Mouse (Mus musculus): Measurements from ENCODE around the gene Upf1. TPM values are rescaled to one million over a fixed set of nuclear protein-coding genes. Genes with fewer than 3 reads are reported as not detected.
A peak's percentile ranks its signal among the peaks of the same experiment; 100 is the strongest.

Upf1 gene
- polyA plus RNA-seq, 1 experiment, result 35.4 TPM

- Histone ChIP-seq H3K27ac (ENCODE audit: control insufficient read depth, insufficient read depth, low read depth, low read length) (peak within 1 kb of the TSS; percentile 23; the same call in 1 of the 2 replicates), H3K36me3 (ENCODE audit: control insufficient read depth, insufficient read depth, low read length) (no peaks in the 10 kb centered on the region; the same call in 1 of the 2 replicates), H3K4me1 (ENCODE audit: control insufficient read depth, insufficient read depth, low read length) (peaks cover 44% of the 10 kb centered on the region), H3K27me3 (ENCODE audit: control insufficient read depth, insufficient read depth, low read length) (no peaks in the 10 kb centered on the region), H3K4me3 (ENCODE audit: control insufficient read depth, low read depth, low read length) (peak within 1 kb of the TSS; percentile 89)
- no peak for TF ChIP-seq POLR2A (IDR thresholded peaks at IDR 0.05; ENCODE audit: control insufficient read depth, low read depth, low read length)
- no peak for TF ChIP-seq CTCF (IDR thresholded peaks at IDR 0.05; ENCODE audit: control insufficient read depth, insufficient read depth, insufficient replicate concordance, low read depth, low read length)
Measured at GRCm38 (mm10) chr8:70373397-70374317, 20.6 kb upstream of the Upf1 start, which contains the start of gene Comp. Gene Comp (plus strand): TSS chr8:70373558.

DNA sequence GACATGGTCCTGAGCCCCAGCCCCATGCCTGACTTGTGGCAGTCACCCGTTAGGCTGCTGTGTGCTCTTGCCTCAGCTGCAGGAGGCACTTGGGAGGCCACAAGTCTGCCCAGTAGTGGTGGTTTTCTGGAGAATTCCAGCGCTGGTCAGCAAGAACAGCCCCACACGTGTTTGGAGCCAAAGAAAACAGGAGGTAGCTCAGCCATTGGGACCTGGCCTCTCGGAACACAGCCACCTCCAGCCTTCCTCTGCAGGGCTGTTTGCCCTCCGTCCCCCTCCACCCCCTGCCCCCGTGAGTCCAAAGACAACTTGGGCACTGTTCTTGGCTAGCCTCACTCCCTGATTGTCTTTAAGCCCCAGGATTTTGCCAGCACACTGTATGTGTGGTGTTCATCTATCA, 18.9 kb upstream of the Upf1 start:
- TF ChIP-seq CTCF (IDR thresholded peaks at IDR 0.05; ENCODE audit: control insufficient read depth, insufficient read depth, insufficient replicate concordance, low read depth, low read length), result no peak
- no peak for TF ChIP-seq POLR2A (IDR thresholded peaks at IDR 0.05; ENCODE audit: control insufficient read depth, low read depth, low read length)
- H3K27me3 ChIP-seq (ENCODE audit: control insufficient read depth, insufficient read depth, low read length), result no peaks in the 10 kb centered on the region
- no peak overlapping the region for H3K4me3 ChIP-seq (ENCODE audit: control insufficient read depth, low read depth, low read length)
- H3K4me1 ChIP-seq (ENCODE audit: control insufficient read depth, insufficient read depth, low read length), result peaks cover 41% of the 10 kb centered on the region
- H3K36me3 ChIP-seq (ENCODE audit: control insufficient read depth, insufficient read depth, low read length), result no peaks in the 10 kb centered on the region
- H3K27ac ChIP-seq (ENCODE audit: control insufficient read depth, insufficient read depth, low read depth, low read length), result no peak overlapping the region

GRCm38 (mm10) chr8:70370476-70370875, 17.4 kb upstream of the Upf1 start:
- TF ChIP-seq CTCF (IDR thresholded peaks at IDR 0.05; ENCODE audit: control insufficient read depth, insufficient read depth, insufficient replicate concordance, low read depth, low read length) (no peak), POLR2A (IDR thresholded peaks at IDR 0.05; ENCODE audit: control insufficient read depth, low read depth, low read length) (no peak)
- Histone ChIP-seq H3K36me3 (ENCODE audit: control insufficient read depth, insufficient read depth, low read length) (no peaks in the 10 kb centered on the region), H3K4me1 (ENCODE audit: control insufficient read depth, insufficient read depth, low read length) (peaks cover 29% of the 10 kb centered on the region), H3K4me3 (ENCODE audit: control insufficient read depth, low read depth, low read length) (no peak overlapping the region), H3K27ac (ENCODE audit: control insufficient read depth, insufficient read depth, low read depth, low read length) (no peak overlapping the region), H3K27me3 (ENCODE audit: control insufficient read depth, insufficient read depth, low read length) (no peaks in the 10 kb centered on the region)

DNA sequence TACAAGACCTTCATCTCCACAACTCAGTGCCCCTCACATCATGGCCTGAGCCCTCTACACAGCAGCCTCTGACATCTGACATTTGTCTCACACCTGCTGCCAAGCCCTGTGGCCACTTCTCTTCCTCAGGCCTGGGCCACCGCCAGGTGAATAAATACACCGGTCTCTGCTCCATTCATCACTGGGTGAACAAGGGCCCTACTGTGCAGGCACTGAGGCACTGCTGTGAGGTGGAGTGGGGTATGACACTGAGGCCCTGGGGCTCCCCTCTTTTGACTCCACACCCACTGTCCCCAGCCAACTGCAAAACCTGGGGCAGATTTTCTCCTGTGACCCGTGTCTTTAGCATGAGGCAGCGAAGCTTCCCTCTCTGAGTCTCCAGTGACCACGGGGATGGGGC, 13.5 kb upstream of the Upf1 start:
- TF ChIP-seq POLR2A (IDR thresholded peaks at IDR 0.05; ENCODE audit: control insufficient read depth, low read depth, low read length) (no peak), CTCF (IDR thresholded peaks at IDR 0.05; ENCODE audit: control insufficient read depth, insufficient read depth, insufficient replicate concordance, low read depth, low read length) (no peak)
- H3K4me3 ChIP-seq (ENCODE audit: control insufficient read depth, low read depth, low read length), result no peak overlapping the region
- H3K36me3 ChIP-seq (ENCODE audit: control insufficient read depth, insufficient read depth, low read length), result no peaks in the 10 kb centered on the region
- no peaks in the 10 kb centered on the region; the same call in 1 of the 2 replicates for H3K4me1 ChIP-seq (ENCODE audit: control insufficient read depth, insufficient read depth, low read length)
- no peaks in the 10 kb centered on the region for H3K27me3 ChIP-seq (ENCODE audit: control insufficient read depth, insufficient read depth, low read length)
- no peak overlapping the region for H3K27ac ChIP-seq (ENCODE audit: control insufficient read depth, insufficient read depth, low read depth, low read length)

GRCm38 (mm10) chr8:70364066-70364465, 11.0 kb upstream of the Upf1 start:
- TF ChIP-seq CTCF (IDR thresholded peaks at IDR 0.05; ENCODE audit: control insufficient read depth, insufficient read depth, insufficient replicate concordance, low read depth, low read length) (no peak), POLR2A (IDR thresholded peaks at IDR 0.05; ENCODE audit: control insufficient read depth, low read depth, low read length) (no peak)
- no peaks in the 10 kb centered on the region for H3K27me3 ChIP-seq (ENCODE audit: control insufficient read depth, insufficient read depth, low read length)
- no peak overlapping the region for H3K4me3 ChIP-seq (ENCODE audit: control insufficient read depth, low read depth, low read length)
- no peaks in the 10 kb centered on the region for H3K36me3 ChIP-seq (ENCODE audit: control insufficient read depth, insufficient read depth, low read length)
- no peak overlapping the region for H3K27ac ChIP-seq (ENCODE audit: control insufficient read depth, insufficient read depth, low read depth, low read length)
- H3K4me1 ChIP-seq (ENCODE audit: control insufficient read depth, insufficient read depth, low read length), result no peaks in the 10 kb centered on the region

- Histone ChIP-seq H3K27me3 (ENCODE audit: control insufficient read depth, insufficient read depth, low read length) (no peaks in the 10 kb centered on the region), H3K36me3 (ENCODE audit: control insufficient read depth, insufficient read depth, low read length) (no peaks in the 10 kb centered on the region), H3K4me3 (ENCODE audit: control insufficient read depth, low read depth, low read length) (no peak overlapping the region), H3K27ac (ENCODE audit: control insufficient read depth, insufficient read depth, low read depth, low read length) (no peak overlapping the region), H3K4me1 (ENCODE audit: control insufficient read depth, insufficient read depth, low read length) (no peaks in the 10 kb centered on the region)
- no peak for TF ChIP-seq POLR2A (IDR thresholded peaks at IDR 0.05; ENCODE audit: control insufficient read depth, low read depth, low read length)
- TF ChIP-seq CTCF (IDR thresholded peaks at IDR 0.05; ENCODE audit: control insufficient read depth, insufficient read depth, insufficient replicate concordance, low read depth, low read length), result no peak
Measured at GRCm38 (mm10) chr8:70361484-70362032, 8.5 kb upstream of the Upf1 start.

- TF ChIP-seq POLR2A (IDR thresholded peaks at IDR 0.05; ENCODE audit: control insufficient read depth, low read depth, low read length), result no peak
- peak; percentile 29; the same call in 1 of the 2 replicates for TF ChIP-seq CTCF (IDR thresholded peaks at IDR 0.05; ENCODE audit: control insufficient read depth, insufficient read depth, insufficient replicate concordance, low read depth, low read length)
- H3K4me1 ChIP-seq (ENCODE audit: control insufficient read depth, insufficient read depth, low read length), result no peaks in the 10 kb centered on the region
- no peaks in the 10 kb centered on the region for H3K27me3 ChIP-seq (ENCODE audit: control insufficient read depth, insufficient read depth, low read length)
- no peaks in the 10 kb centered on the region for H3K36me3 ChIP-seq (ENCODE audit: control insufficient read depth, insufficient read depth, low read length)
- H3K27ac ChIP-seq (ENCODE audit: control insufficient read depth, insufficient read depth, low read depth, low read length), result no peak overlapping the region
- no peak overlapping the region for H3K4me3 ChIP-seq (ENCODE audit: control insufficient read depth, low read depth, low read length)
Measured at GRCm38 (mm10) chr8:70360769-70361168, 7.7 kb upstream of the Upf1 start.

Data from testis, adult 2 months (tissue).